Mouse (Mus musculus) yolk sac, embryonic 10.5 days (tissue): ENCODE data around the gene Olfr165.
"Not testable (repeated sequence)": the region's sequence is repeated elsewhere in the genome, so short reads cannot be mapped to it uniquely, and the experiment has no call there.

Experiments used
- DNase-seq: peaks from one replicate; pipeline ENCODE4 v3.0.0-alpha.2; 2017; ENCODE audit warnings: low spot score

The Olfr165 gene

GRCm38 (mm10) chr16:19423034-19423433, at the start of gene Olfr165:
Gene Olfr165, minus strand, starts transcription at chr16:19423134.
- no peak for DNase-seq

GRCm38 (mm10) chr16:19464365-19464764, 41.4 kb upstream of the Olfr165 start:
- no peak for DNase-seq

GRCm38 (mm10) chr16:19458741-19459140, 35.8 kb upstream of the Olfr165 start:
- not testable (repeated sequence) for DNase-seq

- no peak for DNase-seq
Observed at GRCm38 (mm10) chr16:19387984-19388383, 35.0 kb downstream of the Olfr165 start.
